Mouse (Mus musculus) myocyte (in vitro differentiated cells): ENCODE data around the gene Exoc7.

ENCODE experiments used
- CEBPB ChIP-seq: IDR thresholded peaks from 2 replicates; pipeline ENCODE4 v1.6.1; 2011; ENCODE audit warnings: mild to moderate bottlenecking, moderate library complexity; ENCODE audit not compliant: poor library complexity, insufficient read depth, severe bottlenecking
- E2F4 ChIP-seq: IDR thresholded peaks from one replicate; pipeline ENCODE4 v1.6.1; 2011; ENCODE audit warnings: mild to moderate bottlenecking, control low read depth, moderate library complexity; ENCODE audit not compliant: insufficient read depth
- MAX ChIP-seq: IDR thresholded peaks from one replicate; pipeline ENCODE4 v1.6.1; 2011; ENCODE audit warnings: low read depth, mild to moderate bottlenecking, control low read depth
- MYOD1 ChIP-seq, 3 experiments: IDR thresholded peaks; one replicate each; pipeline ENCODE4 v1.6.1; 2011; ENCODE audit warnings: control low read depth in 2 of 3, low read depth in 2 of 3, mild to moderate bottlenecking in 2 of 3, moderate library complexity in 1 of 3; ENCODE audit not compliant: insufficient read length in 2 of 3, control insufficient read depth in 1 of 3
- MYOG ChIP-seq, 3 experiments: IDR thresholded peaks; one replicate each; pipeline ENCODE4 v1.6.1; 2011; ENCODE audit warnings: control low read depth in 2 of 3, low read depth in 2 of 3, mild to moderate bottlenecking in 2 of 3; ENCODE audit not compliant: insufficient read length in 2 of 3, control insufficient read depth in 1 of 3, insufficient read depth in 1 of 3
- POLR2A ChIP-seq: IDR thresholded peaks from one replicate; pipeline ENCODE4 v1.6.1; 2011; ENCODE audit warnings: low read depth, mild to moderate bottlenecking, control low read depth, moderate library complexity; ENCODE audit not compliant: insufficient read length
- POLR2AphosphoS2 ChIP-seq: IDR thresholded peaks from one replicate; pipeline ENCODE4 v1.6.1; 2011; ENCODE audit warnings: low read depth, control low read depth; ENCODE audit not compliant: insufficient read length
- REST ChIP-seq: IDR thresholded peaks from one replicate; pipeline ENCODE4 v1.6.1; 2011; ENCODE audit warnings: mild to moderate bottlenecking, control low read depth, moderate library complexity; ENCODE audit not compliant: insufficient read depth, insufficient read length
- TCF12 ChIP-seq: IDR thresholded peaks from one replicate; pipeline ENCODE4 v1.6.1; 2011; ENCODE audit warnings: mild to moderate bottlenecking, control low read depth; ENCODE audit not compliant: poor library complexity, insufficient read depth, severe bottlenecking
- TCF3 ChIP-seq: IDR thresholded peaks from one replicate; pipeline ENCODE4 v1.6.1; 2011; ENCODE audit warnings: low read depth, control low read depth; ENCODE audit not compliant: insufficient read length
- USF1 ChIP-seq: IDR thresholded peaks from one replicate; pipeline ENCODE4 v1.6.1; 2011; ENCODE audit warnings: low read depth, mild to moderate bottlenecking, control low read depth, moderate library complexity

DNA sequence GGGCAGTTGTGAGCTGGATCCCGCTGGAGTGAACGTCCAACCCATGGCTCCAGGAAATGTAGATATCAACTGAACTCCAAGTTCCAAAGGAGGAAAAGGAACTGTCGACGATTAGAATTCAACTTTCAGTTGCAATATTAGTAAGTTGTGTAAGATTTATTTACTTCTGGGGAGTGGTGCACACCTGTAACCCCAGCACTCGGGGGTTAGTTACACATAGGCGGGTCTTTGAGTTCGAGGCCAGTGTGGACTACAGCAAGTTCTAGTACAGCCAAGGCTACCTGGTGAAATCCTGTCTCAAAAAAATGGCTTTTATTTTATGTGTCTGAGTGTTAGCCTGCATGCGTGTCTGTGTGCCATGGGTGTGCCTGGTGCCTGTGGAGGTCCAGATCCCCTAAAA lies 46.5 kb upstream of the Exoc7 start:
- TF ChIP-seq POLR2A, result no peak
- TF ChIP-seq MYOD1 (IDR thresholded peaks at IDR 0.05; ENCODE audit: control insufficient read depth in 1 of 3, insufficient read length in 2 of 3, low read depth in 2 of 3), result no peak
- TF ChIP-seq USF1, result no peak
- TF ChIP-seq E2F4, result no peak
- TF ChIP-seq MYOG (IDR thresholded peaks at IDR 0.05; ENCODE audit: control insufficient read depth in 1 of 3, insufficient read depth in 1 of 3, insufficient read length in 2 of 3, low read depth in 2 of 3), result no peak
- no peak for TF ChIP-seq MAX
- no peak for TF ChIP-seq CEBPB
- no peak for TF ChIP-seq REST
- no peak for TF ChIP-seq TCF3
- no peak for TF ChIP-seq POLR2AphosphoS2
- no peak for TF ChIP-seq TCF12
